8 mouse cellular contexts compared by ENCODE assay signal in the genomic region with DNA sequence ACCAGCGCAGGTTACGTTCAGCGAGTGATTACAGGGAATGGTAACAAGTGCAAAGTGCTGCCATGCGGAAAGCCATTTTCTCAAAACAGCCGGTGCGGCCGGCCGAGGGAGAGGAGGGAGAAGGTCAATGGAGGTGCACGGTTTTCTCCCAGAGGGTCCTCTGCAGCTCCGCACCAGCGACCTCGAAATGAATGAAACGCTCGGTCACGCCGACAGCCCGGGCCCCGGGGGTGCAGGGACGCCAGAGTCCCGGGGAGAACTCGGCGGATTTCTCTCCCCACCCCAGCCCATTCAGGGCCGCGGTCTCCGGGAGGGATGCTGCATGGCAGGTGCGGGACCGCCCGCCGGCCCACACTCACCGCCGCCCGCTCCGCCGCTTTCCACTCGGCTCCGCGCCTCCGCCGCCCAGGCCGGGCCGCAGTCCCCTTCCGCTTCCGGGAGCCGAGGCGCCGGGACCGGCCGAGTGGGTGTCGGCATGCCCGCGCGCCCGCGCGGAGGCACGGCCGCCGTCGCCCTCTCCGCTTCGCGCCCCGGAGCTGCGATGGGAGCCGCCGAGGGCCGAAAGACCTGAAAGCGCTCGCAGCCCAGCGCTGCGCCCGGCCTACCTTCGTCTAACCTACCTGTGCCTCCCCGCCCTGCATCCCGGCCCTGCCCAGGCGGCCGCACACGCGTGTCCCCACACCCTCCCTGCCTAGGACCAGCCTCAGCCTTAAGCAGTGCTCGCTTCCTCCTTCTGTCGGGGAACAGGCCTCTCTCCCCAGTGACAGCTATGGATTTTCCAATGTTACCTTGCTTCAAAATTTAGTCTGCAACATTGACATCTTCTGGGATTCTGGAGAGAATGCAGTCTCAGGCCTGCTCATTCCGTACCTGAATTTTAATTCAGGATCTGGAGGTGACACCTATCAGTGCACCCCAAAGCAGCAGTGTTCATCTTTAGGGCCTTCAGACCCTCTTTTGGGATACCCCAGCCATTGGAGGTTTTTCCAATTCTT. TPM values are rescaled to one million over a fixed set of nuclear protein-coding genes. Genes with fewer than 3 reads are reported as not detected.
A peak's percentile ranks its signal among the peaks of the same experiment; 100 is the strongest.
DNase-seq lines count a peak whose midpoint lies in the region; ATAC-seq lines count a peak whose summit lies in the region.

Gene Zdhhc21 (minus strand): TSS at position 828 of the 995 bp plus-strand sequence.

- H3K9me3 ChIP-seq in intestine, embryonic 14.5 days (ENCODE audit: control insufficient read depth, low read length), result no peaks in the 10 kb centered on the region

- peak; percentile 78 for DNase-seq in ZHBTc4 (ENCODE audit: low read depth, low spot score)
- DNase-seq in gastrocnemius, postnatal 14 days, result peak; percentile 80
- DNase-seq in intestine, embryonic 14.5 days (ENCODE audit: low spot score), result peak; percentile 84
- peak; percentile 83 to 85 for DNase-seq in left cerebral cortex, postnatal 25 days (ENCODE audit: low spot score in 2 of 2)
- DNase-seq in mesoderm, embryonic 11.5 days (ENCODE audit: low read depth, low spot score), result peak; percentile 59
- peak; percentile 90 for DNase-seq in right cerebral cortex, postnatal 25 days
- peak; percentile 80 to 84 for DNase-seq in urinary bladder, postnatal 36 days (ENCODE audit: low spot score in 2 of 2)

- H3K4me1 ChIP-seq in intestine, embryonic 14.5 days (replicated peaks; ENCODE audit: control insufficient read depth, insufficient read depth, low read length), result peaks cover 7% of the 10 kb centered on the region; the same call in 1 of the 2 replicates

- peak; percentile 70 for ATAC-seq in common myeloid progenitor, adult 5-6 weeks (replicated peaks; ENCODE audit: low read depth, poor library complexity, severe bottlenecking)
- ATAC-seq in intestine, embryonic 14.5 days (replicated peaks; ENCODE audit: low FRiP score, low TSS enrichment, low read depth), result peak; percentile 89

- H3K27me3 ChIP-seq in intestine, embryonic 14.5 days (replicated peaks; ENCODE audit: control insufficient read depth, insufficient read depth, low read length), result no peaks in the 10 kb centered on the region

- under 1% methylated on average over 75 of the region's 82 CpGs for WGBS in intestine, embryonic 14.5 days

- H3K27ac ChIP-seq in intestine, embryonic 14.5 days (ENCODE audit: low read depth), result peak within 1 kb of the TSS; percentile 39

- H3K36me3 ChIP-seq in intestine, embryonic 14.5 days (ENCODE audit: control insufficient read depth, insufficient read depth, low read length), result no peaks in the 10 kb centered on the region

- H3K4me3 ChIP-seq in intestine, embryonic 14.5 days (ENCODE audit: low read depth, low read length), result peak within 1 kb of the TSS; percentile 61

- H3K9ac ChIP-seq in intestine, embryonic 14.5 days (ENCODE audit: low read length), result peak within 1 kb of the TSS; percentile 66

- H3K4me2 ChIP-seq in intestine, embryonic 14.5 days (ENCODE audit: low read length), result peak within 1 kb of the TSS; percentile 65

- intact Hi-C loops in gastrocnemius, postnatal 14 days (cut with DNase I; ENCODE audit: low total_unique reads), result no loop called here
- intact Hi-C loops in left cerebral cortex, postnatal 25 days (cut with DNase I), result no loop called here

RNA-seq across cellular contexts. Expression of gene Zdhhc21, which starts in this region (rescaled TPM):
- 16.4 and 21.8 TPM in 2 replicates for total RNA-seq in common myeloid progenitor, adult 5-6 weeks (2017)
- 1 to 10 TPM; 8.9 to 9.4 TPM for total RNA-seq in gastrocnemius, postnatal 14 days (2021)
- 15.4 and 17.3 TPM in 2 replicates for polyA plus RNA-seq in intestine, embryonic 14.5 days (2014; fragmentation: Nextera tagmentation; extraction: Ambion mirVana)
- total RNA-seq in left cerebral cortex, postnatal 25 days (2021), result 10 to 100 TPM; 58.9 to 64.4 TPM

Comparison
In these comparisons a context has a peak if more than half of its experiments do, and no peak if none do; other contexts are left out.
1. Peak in every context shown above with its lines: DNase-seq, ATAC-seq, H3K4me3 ChIP-seq and H3K27ac ChIP-seq.